Mouse (Mus musculus) frontal cortex, postnatal 25 days (tissue): ENCODE measurements at regions not wholly inside any gene's neighbourhood (a gene's known extent, or its start where the extent isn't known, plus 50 kb on each side); places are given as distances from the start of the nearest gene placed in this dataset.

Source experiments
- DNase-seq, 2 experiments: peaks; one replicate each; pipeline ENCODE4 v3.0.0; 2022; ENCODE audit warnings: low spot score in 2 of 2

DNA sequence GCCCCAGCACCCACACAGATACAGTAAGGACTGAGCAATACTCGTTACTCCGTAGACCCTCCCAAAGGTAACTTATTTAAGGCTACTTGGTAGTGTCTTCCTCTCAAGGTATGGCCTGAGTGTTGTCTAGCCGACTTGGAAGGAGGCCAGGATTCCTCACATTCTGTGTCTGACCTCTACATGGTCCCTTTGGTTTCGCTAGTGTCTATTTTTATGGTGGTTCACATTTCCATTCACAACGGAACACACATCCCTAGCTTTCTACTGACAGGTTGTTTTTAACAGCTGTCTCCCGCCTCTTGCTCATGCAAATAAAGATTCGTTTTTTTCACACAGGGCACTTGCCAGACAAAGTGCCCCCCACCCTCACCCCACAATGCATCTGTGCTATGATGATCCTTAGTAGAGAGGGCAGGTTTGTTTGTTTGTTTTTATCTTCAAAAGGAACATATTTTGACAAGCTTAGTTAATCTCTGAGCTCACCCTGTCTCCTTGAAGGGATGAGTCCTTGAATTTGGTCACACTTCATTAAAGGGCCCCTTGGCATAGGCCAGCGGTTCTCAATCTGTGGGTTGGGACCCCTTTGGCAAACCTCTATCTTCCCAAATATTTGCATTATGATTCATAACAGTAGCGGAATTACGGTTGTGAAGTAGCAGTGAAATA, 52.7 kb downstream of the Phlda1 start:
- DNase-seq = no peak

DNA sequence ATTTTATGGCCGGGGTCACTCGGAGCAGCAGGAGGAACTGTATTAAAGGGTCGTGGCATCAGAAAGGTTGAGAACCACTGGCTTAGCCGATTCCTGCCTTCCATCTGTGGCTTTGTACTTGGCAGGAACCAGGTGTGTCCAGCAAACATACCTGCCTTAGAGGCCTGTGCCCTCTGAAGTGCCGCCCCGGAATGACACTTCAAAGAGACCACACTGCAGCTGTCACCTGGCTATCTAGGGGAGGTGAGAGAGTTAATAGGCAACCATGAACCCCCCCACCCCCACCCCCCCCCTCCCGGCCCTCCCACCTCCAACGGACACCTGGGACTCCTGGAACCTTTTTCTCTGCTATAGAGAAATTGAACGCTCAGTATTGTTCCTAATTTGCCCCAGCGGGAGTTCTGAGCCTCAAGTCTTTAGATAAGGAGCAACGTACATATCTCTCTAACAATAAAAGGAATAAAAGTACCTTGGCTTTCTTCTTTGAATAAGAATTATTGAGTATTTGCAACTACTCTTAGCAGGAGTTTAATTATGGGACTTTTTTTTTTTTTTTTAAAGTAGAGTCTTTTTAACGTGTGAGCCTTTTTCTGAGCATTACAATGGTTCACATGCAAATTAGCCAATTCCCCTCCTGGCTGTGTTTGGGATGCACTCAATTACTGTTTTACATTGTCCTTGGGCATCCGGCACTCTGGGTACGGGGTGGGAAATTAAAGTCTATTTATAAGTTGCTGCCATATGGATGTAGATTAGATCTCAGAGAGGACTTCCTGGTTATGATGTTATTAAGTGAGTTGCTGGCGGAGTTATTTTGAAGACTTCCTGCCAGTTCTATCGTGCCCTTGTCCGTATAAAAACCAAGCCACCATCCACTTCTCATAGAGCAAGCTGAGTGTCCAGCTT, 53.5 kb downstream of the Phlda1 start:
- no peak for DNase-seq

DNA sequence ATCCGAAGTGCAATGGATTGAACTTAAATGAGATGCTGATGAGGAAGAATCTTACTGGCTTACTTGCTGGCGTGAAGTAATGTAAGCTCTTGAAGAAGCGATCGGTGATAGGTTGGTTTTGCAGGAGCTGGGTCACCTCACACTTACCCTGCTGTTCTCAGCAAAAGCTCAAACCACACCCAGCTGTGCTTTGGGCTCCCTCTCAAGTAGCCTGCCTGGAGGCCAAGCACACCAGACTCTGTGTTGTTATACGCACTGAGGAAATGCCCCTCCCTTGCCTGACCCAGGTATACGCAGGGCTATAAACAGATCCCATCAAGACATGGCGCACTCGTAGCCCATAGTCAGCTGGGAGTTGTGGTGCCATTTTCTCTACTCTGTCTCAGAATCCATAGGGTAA, 56.5 kb downstream of the Phlda1 start:
- DNase-seq = no peak

GRCm38 (mm10) chr10:111566873-111567381, 60.8 kb downstream of the Phlda1 start:
- DNase-seq = peak; percentile 49 to 54

DNA sequence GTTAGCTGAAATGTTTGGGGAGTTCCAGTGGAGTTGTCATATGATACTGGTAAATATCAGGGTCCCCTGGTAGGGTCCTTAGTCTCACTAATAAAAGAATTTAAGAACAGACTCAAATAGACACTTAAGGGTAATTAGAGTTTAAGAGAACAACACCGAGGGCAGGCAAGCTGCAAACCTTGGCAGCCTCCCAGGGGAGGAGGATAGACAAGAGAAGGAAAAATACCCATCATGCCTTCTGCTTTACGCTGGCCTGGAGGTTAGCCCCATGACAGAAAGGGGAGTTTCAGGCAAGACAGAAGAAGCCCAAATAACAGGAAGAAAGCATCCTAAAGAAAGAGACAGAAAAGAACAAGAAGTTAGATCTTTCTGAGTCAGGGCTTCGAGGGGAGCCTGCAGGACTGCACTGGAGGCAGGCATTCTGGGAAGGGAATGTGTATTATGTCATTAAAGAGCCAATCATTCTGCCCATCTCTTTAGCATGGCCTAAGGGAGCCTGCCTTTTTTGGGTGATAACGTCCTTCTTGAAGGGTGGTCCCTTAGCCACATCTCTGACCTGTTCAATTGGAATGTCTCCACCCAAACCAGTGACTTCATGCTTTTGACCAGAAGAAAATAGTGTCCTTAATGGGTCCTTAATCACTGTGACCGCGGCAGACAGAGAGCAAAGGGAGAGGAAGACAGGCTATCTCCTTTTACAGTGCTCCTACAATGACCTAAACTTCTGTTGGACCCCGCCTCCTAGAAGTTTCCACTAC, 64.6 kb downstream of the Phlda1 start:
- DNase-seq = no peak

- no peak for DNase-seq
These were observed 68.1 kb downstream of the Phlda1 start for GRCm38 (mm10) chr10:111574231-111574630.

DNA sequence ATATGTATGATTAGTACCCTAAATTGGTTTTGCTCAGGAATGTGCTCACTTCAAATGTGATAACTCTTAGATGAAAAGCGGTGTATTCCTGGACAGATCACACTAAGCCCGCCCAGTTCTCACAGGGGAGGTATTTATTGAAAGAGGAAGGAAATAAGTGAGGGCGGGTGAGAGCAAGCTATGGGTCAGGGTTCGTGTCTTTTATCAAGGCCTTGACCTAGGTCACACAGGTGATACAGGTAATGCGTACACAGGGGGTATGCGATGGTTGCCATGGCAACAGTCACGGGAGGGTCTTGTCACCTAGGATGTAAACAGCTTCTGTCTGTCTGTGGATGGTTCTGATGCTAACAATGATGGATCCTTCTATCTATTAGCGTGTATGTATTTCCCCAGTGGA, 68.7 kb downstream of the Phlda1 start:
- DNase-seq = no peak

DNA sequence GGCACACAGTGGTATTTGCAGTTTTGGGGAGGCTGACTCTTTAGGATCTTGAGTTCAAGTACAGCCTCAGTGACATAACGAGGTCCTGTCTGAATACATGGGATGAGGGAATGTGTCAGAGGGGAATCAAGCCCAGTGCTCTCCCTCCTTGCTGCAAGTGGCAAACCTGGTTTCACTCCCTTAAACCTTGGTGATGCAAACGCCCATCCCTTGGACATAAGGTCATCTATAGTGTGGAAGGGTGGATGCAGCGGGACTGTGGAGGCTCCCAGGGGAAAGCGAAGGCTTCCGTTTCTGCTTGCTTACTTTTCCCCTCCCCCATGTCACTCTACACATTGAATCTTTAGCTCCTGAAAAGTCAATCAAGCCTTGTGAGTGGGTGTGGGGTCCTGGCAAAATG, 69.2 kb downstream of the Phlda1 start:
- DNase-seq = no peak

DNA sequence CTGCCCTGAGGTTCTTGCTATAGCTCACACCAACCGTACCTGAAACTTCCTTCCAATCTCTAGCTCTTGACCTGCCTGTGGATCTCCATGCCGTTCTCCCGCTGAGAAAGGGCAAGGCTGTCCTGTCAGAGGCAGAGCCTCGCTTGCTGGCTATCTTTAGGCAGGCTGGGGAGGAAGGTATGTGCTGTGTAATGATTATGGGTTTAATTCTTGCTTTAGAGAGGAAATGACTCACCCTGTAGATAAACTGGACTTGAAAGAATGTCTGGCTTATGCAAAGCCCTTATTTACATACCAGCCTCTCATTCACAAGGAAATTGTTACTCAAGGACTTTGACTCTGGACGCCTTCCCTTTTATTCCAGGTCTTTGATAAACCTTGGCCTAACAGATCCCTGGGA, 69.8 kb downstream of the Phlda1 start:
- no peak for DNase-seq

DNA sequence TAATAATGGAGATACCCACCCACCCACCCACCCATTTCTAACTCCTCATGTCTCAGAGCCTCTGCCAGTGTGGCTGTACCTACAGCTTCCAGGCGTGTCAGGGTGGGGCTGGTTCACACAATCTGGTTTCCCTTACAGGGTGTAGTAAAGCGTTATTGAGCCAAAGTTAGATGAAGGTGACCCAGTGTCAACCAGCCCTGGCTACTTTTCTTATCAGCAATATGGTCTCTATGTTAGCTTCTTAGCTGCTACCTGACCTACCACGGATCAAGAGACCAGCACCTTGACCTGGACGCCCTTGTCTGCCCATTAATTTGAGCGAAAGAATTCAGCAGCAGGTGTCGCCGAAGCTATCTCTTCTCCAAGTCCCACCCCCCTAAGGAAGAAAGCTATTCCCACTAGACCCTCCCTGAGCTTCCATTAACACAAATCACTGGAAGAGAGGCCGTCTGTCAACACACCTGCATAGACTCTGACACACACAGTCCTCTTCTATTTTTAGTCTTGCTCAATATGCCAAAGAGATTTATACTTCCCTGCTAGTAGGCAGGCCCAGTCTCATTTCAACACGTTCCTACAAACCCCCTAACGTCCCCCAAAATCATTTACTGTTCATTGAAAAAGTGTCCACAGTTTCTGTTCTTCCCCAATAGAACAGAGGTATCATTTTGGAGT, 70.4 kb downstream of the Phlda1 start:
- no peak for DNase-seq

- DNase-seq = no peak
These were observed 72.5 kb downstream of the Phlda1 start for GRCm38 (mm10) chr10:111578536-111578935.

DNA sequence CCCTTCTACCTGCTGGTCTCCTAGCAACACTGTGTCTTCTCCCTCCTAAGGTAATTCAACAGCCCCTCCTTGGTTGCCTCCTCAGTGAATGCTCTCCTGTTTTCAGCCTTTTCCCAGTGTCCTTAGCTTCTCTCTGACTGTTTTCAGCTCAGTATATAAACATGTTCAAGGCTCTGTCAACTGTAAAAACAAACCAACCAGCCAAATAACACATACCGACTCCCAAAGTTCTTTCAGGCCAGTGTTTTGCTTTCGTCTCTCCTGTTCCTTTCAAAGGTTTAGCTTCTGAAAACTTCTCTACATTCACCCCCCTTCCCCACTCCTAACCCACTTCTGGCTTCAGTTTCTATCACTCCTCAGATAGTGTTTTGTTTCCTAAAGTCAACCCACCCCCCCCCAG, 73.4 kb downstream of the Phlda1 start:
- DNase-seq = no peak

- no peak for DNase-seq
These were observed 74.5 kb downstream of the Phlda1 start for GRCm38 (mm10) chr10:111580401-111581100.

- DNase-seq = no peak
These were observed 75.8 kb downstream of the Phlda1 start for GRCm38 (mm10) chr10:111581847-111582246.

- no peak for DNase-seq
These were observed 76.4 kb downstream of the Phlda1 start for GRCm38 (mm10) chr10:111582321-111583123.

DNA sequence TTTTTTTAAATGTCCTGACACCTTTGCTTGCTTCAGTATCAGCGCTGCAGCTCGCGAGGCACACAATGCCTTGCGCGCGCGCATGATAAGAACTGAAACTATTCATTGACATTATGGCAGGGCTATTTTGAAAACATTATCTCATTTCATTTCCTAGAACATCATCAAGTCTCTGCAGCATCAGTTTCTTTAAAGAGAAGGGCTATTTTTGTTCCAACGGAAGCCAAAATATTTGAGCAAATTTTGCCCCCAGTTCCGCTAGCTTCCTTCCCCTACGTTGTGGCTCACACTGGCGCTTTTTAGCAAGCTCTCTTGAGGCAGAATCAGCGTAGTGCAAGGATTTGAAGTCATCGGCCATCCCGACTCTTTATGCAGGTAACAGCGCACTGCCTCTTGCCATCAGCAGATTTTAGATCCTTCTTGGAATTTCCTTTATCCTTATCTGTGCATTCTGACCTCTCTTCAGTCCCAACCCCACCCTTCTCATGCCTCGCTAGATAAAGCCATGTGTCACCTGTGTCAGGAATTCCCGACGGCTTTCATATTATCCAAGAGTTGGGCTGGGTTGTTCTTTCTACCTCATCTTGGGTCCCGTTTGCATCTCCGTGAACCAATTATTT, 77.1 kb downstream of the Phlda1 start:
- DNase-seq = no peak

GRCm38 (mm10) chr10:111583744-111584152, 77.7 kb downstream of the Phlda1 start:
- no peak for DNase-seq

GRCm38 (mm10) chr10:111587891-111588611, 82.0 kb downstream of the Phlda1 start:
- DNase-seq = no peak

GRCm38 (mm10) chr10:111589186-111589585, 83.1 kb downstream of the Phlda1 start:
- no peak for DNase-seq
